Mouse (Mus musculus): ENCODE measurements around the gene Marcksl1.

The Marcksl1 gene

DNA sequence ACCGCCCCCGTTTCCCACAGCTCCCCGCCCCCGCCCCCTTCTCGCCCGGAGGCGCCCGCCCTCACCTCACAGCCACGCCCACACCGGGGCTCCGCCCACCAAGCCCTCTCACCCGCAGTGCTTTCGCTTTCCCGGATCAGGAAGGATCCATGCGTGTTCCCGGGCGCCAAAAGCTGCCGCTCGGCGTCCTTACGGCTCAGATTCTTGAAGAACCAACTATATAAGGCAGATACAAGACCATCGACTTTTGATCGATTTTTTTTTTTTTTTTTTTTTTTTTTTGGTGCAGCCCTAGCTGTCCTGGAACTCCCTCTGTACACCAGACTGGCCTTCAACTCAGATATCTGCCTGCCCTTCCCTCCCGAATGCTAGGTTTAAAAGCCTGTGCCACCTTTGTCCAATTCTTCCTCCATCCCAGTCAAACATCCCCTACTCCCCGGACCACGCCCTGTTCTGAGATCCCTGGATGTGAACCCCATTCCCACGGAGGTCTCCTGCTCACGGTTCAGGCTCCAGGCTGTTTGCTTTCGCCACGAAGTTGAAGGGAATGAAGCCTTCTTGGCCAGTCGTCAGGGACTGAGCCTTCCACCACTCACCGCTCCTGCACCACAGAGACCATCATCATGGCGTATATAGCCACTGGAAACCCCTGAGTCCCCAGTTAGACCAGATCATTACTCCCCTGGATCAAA is 43.3 kb downstream of the Marcksl1 start:
- peak; percentile 74 to 79 for DNase-seq (ENCODE audit: low spot score in 2 of 2)

DNA sequence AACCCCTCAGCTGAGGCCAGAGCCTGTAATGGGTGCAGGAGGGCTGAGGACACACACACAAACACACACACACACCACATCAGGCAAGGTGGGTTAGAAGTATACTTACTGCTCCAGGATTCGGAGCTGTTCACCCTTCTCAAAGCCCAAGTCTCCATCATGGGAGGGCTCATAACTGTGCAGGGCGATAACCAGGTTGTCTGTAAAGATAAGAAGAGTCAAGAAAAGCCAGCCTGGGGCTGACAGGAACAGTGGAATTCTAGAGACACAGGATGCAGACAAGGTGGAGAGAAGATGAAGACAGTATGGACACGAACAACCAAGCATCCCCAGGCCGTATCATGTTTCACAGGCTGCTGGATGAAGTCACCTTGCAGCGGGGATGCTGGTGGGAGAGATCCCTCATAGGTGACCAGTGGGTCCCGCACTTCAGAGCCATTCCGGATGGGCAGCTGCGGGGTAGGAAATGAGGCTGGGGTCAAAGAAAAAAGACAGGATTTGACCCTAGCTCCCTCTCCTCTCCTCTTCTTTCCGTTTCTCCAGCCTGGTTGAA is 44.0 kb downstream of the Marcksl1 start:
- DNase-seq (ENCODE audit: low spot score in 2 of 2): no peak

DNA sequence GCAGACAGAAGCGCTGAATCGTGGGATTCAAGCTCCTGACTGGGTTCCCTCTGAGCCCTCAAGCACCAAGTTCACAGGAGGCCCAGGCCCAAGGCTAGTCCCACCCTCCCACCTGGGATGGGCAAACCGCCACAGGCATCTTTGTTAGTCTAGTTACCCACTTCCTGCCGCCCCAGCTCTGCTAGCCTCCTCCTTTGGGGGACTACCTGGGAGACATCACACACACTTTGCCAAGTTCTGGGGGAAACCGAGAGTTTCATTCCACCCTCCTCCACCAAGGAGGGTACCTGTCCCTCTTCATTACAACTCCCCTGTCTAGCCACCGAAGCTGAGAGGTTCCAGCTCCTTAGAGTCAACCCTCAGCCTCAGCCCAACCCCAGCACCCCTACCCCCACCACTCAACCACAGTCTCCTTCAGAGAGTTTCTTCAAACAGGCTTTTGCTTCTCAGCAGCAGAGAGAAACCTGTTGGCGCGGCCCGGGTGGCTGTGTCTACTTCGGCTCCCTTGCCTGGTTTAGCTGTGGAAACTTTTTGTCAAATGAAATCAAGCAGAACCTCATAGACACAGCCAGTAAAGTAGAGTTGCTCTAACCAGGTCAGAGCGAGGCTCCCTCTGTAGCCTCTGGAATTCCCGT is 45.1 kb downstream of the Marcksl1 start:
- DNase-seq (ENCODE audit: low spot score in 2 of 2): peak; percentile 63

DNA sequence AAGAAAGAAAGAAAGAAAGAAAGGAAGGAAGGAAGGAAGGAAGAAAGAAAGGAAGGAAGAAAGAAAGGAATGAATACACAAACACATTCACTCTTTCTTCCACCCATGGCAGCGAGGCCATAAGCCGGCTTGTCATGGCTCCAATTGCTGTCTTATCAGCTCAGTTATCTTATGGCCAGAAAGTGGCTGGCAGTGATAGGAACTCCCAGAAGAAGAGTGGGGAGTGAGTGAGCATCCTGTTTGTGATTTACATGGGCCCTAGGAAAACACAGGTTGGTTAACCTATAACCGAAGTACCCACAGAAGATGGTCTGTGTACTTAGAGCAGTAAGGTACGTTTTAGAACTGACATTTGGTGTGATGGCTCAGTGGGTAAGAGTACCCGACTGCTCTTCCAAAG is 47.8 kb downstream of the Marcksl1 start:
- DNase-seq (ENCODE audit: low spot score in 2 of 2): no peak

DNA sequence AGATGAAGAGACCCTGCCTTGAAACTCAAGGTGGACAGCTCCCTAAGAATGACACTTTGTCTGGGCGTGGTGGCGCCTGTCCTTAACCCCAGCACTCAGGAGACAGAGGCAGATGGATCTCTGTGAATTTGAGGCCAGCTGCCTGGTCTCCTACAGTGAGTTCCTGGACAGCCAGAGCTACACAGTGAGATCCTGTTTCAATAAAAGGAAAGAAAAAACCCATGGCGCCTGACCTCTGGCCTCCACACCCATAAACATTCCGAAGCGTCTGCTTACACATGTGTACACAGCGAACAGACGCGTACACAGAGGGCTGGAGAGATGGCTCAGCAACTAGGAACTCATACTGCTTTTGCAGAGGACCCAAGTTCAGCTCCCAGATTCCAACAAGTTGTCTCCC is 50.3 kb downstream of the Marcksl1 start:
- no peak for DNase-seq (ENCODE audit: low spot score in 2 of 2)

DNA sequence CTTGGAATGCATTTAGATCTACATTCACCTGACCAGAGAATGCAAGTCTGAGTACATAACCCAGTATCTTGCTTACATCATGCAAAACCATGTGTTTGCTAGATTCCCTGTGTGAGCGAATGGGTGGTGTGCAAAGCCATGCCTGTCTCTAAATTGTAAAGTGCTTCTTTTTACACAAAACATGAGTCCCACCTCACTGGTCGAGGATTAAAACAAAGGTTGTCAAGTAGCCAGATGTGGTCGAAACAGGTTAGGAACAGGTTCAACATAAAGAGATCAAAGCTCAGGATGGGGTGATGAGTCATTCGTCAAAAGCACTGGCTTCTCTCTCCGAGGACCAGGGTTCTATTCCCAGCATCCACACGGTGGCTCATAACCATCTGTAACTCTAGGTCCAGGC is 51.8 kb downstream of the Marcksl1 start:
- no peak for DNase-seq (ENCODE audit: low spot score in 2 of 2)
